Mouse (Mus musculus) mouse embryonic stem cell (cell line): ENCODE data around the gene Tardbp.

Experiments used
- in situ Hi-C, 2 experiments: fragments of 300-500 bp; cut with MboI; formaldehyde crosslinking; loops; 1 replicate in 1 of 2; 3 replicates in 1 of 2; pipeline ENCODE4 v1.14.3; 2019 to 2020; ENCODE audit warnings: low sequenced_read_pairs in 2 of 2, low pct_unique_long_range_greater_than_20kb in 1 of 2, mixed read lengths in 1 of 2; ENCODE audit not compliant: unreplicated experiment in 1 of 2

Gene Tardbp

DNA sequence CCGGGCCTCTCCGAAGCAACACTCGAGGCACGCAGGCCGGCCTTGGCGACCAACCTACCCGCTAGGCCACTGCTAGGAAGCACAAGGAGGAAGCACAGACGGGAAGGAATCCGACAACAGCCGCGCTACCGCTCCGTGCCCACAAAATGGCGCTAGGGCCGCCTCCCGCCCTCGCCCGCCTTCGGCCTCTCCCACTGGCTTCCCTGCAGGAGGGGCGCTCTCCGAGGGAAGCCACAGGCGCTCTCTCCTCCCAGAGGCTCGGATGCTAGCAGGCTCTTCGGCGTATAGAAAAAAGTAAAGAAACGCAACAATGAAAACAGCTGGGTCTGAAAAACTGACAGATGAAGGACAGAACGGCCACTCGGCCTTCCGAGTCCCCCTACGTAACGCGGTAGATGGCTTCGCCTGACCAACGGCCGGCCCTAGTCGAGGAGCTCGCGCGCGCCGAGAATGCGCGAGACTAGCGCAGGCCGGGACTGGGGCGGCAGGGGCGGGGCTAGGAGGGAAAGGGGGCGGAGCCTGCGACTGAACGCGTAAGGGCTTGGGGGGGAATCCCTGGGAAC, at the start of gene Tardbp:
TSS of gene Tardbp (minus strand) at position 397 of the 563 bp plus-strand sequence.
- in situ Hi-C loops: no loop called here

DNA sequence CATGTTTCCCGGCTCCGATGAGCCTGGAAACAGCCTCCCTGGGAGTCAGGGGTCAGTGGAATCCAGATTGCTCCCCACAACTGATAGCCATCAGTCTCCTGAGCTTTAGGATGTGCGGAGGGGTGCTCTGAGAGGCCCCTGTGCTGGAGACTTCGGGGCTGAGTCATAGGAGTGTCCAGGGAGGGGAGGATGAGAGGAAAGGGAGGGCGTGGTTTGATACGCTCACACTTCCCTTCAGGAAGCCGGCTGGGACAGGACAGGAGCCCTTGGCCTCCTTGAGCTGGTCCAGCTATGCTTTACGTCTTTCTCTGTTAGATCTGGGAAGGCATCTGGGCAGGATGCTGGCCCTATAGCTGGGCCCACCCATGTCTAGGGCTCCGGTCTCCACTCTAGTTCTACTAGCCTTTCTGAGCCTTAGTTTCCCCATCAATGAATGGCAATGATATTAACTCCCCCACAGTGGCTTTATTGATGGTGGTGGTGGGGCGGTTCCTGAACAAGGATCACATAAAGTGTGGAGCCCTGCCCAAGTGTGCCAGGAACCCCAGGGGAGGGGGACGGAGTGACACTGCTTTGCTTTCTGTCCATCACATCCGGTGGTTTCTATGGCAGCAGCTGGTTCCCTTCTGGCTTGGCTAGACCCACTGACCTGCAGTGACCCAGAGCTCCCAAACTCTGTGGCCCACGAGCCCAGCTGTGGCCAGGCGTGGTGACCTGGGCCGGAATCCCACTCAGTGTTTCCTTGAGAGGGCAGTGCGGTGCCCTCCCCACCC, 49.6 kb upstream of the Tardbp start:
- in situ Hi-C loops: no loop called here

DNA sequence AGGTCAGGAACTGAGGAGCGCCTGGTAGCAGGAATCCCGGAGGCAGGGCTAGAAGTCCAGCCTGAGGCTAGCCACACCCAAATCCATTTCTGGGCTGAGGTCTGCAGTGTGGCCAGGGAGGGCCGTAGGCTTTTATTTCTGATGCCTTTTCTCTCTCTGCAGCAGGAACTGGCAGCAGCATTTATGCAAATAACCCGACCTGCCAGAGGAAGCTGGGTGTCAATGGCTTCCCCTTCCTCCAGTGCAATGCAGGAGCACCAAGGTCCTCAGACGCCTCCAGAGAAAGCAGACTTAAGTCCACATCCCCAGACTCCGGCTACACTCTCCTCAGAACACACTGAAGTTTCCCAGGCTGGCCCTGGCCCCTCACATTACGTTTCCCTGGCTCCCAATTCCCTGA, 48.2 kb upstream of the Tardbp start:
- in situ Hi-C loops: no loop called here

DNA sequence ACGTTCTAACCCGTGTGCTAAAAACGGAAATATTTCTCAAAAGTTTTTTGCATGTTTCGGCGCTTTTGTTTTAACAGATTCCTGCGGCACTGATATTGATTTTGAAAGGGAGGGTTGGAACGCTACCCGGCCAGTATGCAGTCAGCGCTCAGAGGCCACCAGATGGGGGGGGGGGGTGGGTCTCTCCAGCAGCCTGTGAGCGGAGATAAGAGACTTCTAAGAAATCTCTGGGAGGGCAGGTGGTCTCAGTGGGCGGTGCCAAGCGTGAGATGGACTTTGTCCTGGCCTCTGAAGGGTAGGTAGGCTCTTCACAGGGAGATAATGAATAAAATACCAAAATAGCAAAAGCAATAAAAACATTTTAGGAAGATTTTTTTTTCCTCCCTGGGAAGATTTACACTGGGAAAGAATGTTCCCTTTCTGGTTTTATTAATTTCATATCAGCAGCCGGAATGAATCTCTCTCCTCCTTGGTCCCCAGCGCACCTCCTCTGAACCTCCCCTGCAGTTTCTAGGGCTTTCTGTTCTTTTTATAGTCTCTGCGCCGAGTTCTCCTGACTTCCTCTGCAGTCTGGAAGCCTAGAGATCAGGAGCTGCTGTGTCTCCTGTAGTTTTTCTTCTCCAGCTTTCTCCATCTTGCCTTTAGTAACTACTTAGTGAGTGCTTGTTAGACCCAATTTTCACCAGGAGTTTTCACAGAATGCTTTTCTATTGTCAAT, 44.6 kb upstream of the Tardbp start:
- in situ Hi-C loops: no loop called here

DNA sequence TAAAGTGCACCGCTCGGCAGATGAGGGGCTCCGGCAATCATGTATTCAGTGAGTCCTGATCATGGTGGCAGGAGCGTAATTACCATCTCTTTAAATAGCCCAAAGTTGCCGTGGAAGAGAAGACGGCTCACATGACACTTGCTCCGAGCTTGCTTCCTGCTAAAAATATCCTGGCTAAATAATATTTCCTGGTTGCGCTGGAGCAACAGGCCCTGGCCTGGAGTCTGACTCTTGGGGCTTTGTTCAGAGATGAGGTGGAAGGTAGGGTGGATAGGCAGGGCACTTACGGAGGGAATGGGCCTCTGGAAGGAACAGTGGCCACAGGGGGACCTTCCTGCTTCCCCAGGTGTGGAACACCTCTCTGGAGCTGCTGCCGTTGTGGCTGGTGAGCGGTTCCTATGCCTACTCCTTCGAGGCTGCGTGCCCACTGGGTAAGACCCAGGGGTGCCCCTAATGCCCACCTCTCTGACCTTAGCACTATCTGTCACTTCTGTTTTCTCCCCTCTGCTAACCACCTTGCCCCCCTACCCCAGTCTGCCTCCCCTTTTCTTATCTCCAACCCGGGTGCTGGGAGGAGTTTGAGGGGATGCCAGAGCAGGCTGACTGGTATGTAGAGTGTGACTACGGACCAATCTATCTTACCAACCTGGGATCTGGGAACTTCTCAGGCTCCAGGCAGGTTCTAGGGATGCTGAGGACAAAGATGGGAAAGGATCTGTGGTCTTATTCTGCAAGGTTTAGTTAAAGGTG, 40.4 kb upstream of the Tardbp start:
- in situ Hi-C loops: no loop called here

DNA sequence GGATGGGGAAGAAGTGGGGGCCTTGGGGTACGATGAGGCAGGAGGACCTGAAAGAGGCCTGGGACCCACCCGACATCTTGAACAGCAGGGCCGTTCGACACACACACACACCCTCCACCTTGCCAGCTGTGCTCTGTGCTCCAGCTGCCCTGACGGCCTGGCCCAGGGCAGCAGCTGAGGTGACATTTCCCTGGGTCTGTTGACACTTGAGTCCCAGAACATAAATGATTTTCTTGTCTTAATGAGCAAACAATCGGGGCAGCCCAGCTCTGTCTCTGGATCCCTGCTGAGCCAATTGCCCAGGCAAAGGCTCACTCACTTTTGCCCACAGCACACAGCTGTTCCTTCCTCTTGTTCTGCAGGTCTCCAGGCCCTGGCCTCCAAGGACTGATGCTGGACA, 37.2 kb upstream of the Tardbp start:
- in situ Hi-C loops: no loop called here

DNA sequence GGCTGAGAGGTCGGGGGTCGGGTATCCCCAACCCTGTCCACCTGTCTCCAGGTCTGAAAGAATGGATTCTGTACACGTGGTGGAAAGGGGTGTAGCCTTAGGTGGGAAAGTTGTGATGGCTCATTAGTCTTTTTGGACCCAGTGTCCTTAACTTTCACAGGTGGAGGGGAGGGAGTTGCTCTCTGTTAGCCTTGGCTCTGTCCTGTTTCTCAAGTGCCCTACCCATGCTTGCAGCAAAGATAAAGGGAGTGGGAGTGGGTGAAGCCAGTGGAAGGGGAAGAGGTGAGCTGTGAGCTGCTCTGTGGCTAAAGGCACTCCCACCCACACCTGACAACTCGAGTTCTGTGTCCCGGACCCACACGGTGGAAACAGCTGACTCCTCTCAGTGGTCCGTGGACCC, 36.5 kb upstream of the Tardbp start:
- in situ Hi-C loops: no loop called here

DNA sequence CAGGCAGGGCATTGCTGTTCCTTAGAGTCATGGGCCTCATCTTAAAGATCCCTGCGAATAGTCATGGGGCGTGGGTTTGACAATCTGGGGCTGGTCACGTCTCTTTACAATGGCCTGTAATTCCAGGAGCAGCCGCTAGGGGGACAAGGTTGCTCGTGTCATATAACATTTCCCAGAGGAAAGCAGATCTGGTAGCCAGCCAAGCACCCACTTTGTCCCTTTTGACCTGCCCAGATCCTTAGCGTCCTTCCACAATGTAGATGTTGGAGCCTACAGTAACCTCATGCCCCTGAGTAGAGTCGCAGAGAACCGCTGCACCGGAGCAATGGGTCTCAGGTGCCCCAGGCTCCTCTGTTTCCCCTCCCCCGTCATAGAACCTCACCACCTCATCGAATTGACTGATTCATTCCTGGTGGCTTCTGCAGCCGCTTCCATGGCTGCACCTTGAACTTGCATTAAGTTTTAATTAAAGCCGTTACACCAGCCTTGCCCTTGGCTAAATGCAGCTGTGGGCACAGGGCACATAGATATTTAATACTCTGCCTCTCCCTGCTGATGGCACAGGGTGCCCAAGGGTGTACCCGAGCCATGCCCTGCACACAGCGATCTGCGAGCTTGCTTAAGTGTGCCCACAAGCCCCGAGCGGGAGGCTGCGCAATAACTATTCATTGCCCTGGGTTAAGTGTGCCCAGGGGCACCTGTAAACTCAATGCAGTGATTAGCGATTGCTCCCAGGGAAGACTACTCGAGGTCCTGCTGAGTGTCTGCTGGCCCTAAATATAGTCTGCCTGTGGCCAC, 35.5 kb upstream of the Tardbp start:
- in situ Hi-C loops: no loop called here

DNA sequence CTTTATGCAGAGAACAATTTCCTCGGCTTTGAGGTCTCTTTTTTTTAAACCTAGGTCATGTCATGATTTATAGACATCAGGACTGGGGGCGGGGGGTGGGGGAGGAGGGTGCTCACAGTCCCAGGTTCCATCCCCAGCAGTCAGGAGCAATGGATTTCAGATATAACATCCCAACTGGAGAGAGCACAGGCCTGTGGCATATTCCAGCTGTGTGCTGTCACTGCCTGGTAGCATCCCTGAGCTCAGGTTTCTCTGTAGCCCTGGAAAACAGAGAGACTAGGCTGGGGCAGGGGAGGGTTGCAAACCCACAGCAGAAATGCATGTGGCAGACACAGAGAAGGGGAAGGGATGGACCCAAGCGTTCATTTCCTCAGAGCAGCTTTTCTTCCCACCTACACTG, 33.4 kb upstream of the Tardbp start:
- in situ Hi-C loops: no loop called here

DNA sequence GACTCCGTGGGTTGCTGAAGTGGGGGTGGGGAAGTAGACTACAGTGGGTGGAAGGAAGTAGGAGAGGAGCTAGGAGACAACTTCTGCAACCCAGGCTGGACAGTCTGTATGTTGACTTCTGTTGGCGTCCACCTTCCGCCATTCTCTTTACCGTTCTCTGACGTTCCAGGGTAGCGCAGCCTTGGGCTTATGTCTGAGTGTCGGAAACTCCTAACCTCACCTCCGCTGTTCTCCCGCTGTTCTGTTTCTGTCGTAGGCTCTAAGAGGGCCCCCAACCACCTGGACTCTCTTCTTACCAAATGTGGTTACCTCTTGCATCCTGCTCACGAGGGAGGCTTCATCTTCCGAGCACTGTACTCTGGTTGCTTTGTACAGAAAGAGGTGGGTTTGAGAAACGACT, 31.0 kb upstream of the Tardbp start:
- in situ Hi-C loops: no loop called here

DNA sequence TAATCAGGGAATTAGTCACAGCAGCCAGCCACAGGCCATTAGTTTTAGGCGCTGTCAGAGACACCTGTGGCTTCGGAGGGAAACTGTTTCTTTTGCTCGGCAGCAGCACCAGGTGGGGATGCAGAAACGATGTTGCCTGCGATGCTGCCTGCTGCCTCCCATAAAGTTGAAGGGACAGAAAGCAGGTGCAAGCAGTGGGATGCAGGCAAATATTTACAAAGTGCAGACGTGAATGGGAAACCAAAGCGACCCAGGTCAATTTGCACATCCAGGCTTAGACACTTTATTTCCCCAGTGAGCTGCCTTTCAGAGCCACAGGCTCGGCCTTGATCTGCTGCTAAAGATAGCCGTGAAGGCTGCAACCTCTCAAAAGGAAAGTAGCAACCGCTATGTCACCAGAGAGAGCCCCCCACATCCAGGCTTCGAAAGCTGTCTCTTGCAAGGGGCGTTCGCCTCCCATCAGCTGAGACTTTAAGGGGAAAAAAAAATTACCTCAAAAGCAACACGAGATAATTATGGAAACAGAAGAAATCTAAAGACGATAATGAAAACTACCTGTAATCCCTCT, 30.0 kb upstream of the Tardbp start:
- in situ Hi-C loops: no loop called here

DNA sequence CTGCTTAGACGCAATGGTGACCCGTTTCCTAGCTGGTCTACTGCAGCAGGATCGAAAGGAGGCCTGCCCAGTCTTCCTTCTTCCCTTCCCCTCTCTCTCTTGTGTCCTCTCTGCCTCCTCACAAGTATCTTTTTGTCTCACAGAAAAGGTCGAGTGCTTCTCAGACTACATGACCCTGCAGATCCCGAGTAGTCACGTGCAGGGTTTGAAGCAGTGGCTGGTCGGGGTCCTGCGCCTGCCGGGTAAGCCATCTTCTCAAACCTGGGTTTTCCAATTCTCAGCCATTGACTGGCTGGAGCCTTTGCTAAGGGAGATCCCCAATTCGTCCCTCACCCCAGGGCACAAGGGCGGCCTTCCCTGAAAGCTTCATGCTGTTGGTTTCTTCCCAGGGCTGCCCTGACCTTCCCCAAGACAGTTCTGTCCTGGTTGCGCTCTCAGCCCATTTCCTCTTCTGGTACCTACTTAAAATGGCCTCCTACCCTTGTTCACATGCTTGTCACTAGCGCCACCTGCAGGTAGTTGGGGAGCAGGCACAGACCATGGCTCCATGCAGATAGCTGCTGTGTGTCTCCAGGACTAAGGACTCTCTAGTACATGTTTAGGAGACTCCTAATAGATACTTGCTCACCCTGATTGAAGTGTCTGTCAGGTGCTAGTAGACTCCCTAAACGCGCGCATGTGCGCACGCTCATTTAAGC, 28.0 kb upstream of the Tardbp start:
- in situ Hi-C loops: no loop called here

DNA sequence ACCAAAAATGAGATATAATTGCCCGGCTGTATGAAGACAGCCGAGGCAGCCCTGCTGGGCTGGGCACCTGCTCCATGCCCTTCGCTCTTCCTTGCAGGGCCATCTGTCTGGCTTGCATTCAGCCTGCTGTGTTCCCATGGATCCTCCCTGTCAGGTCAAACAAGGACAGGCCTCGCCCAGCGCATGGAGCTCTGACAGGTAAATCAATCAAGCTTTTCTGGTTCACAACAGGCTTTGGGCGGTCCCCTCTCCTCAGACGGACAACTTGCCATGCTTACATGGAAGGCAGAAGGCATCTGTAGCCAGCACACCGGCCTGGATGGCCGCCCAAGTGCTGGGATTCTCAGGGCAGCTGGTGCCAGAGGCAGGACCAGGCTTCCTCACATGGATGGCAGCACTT, 24.2 kb upstream of the Tardbp start:
- in situ Hi-C loops: no loop called here

DNA sequence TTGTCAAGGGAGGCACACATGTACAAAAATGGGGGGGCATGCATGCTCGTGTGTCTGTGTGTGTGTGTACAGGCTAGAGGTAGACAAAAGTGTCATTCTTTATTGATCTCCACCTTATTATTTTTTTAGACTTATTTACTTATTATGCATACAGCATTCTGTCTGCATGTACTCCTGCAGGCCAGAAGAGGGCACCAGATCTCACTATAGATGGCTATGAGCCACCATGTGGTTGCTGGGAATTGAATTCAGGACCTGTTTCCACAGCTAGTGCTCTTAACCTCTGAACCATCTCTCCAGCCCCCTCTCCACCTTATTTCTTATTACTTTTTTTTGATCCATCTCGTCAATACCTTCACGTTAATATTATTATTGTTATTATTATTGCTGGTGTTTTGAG, 22.5 kb upstream of the Tardbp start:
- in situ Hi-C loops: no loop called here

DNA sequence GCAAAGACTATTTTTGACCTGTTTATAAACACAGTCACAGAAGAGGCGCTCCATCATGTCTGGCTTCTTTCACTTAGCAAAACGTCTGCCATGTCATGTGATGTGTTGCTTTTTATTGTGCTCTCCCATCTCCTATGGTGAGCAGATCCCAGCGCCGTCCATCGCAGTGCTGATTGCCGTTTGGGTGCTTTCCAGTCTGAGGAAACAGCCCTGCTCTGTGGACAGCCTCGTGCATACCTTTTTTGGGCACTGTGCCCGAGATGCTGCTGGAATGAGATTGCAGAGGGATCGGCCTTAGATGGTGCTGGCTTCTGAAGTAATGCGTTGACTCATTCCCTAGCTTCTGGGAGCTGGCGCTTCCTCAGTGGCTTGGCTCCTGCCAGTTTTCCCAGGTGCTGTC, 19.8 kb upstream of the Tardbp start:
- in situ Hi-C loops: no loop called here

DNA sequence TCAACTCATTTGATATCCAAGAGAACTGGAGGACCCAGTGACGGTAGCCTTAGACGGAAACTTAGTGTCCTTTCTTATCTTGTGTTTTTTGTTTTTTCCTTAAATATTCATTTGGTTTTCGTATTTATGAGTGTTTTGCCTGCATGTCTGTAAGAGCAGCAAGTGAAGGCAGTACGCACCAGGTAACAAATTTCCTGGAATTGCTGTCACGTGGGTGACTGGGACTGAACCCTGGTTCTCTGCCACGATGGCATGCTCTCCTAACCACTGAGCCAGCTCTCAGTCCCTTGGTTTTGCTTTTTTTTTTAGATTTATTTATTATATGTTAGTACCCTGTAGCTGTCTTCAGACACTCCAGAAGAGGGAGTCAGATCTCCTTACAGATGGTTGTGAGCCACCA, 18.1 kb upstream of the Tardbp start:
- in situ Hi-C loops: no loop called here

DNA sequence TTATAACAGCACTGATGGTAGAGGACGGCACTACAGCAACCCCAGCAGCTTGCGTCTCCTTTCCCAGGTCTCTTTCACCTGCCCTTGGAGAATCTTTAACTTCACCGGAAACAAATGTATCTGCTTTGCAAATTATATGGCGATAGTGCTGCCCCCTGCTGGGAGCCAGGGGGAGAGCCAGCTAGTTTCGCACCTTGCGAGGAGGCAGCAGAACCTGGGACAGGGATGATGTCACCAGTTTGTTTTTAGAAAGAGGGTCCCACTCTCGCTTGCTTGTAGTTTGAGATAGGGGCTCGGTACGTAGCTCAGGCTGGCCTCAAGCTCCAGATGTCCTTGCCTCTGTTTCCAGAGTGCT, 17.3 kb upstream of the Tardbp start:
- in situ Hi-C loops: no loop called here
